Mouse (Mus musculus) liver, embryonic 13.5 days (tissue): ENCODE measurements around the gene Ly6g5b. TPM values are rescaled to one million over a fixed set of nuclear protein-coding genes. Genes with fewer than 3 reads are reported as not detected.
"Not testable (repeated sequence)": the region's sequence is repeated elsewhere in the genome, so short reads cannot be mapped to it uniquely, and the experiment has no call there.

ENCODE experiments used
- ATAC-seq: fragments of 200-750 bp; cut with Nextera tagmentation; 2 replicates; pipeline ENCODE4 v1.8.0; 2017; ENCODE audit warnings: low read depth, mild to moderate bottlenecking, moderate number of reproducible peaks, moderate library complexity
- DNase-seq: peaks from one replicate; pipeline ENCODE4 v3.0.0; 2022
- H3K27ac ChIP-seq: fragments of 300-500 bp; sonication (generic); 2 replicates; pipeline ENCODE4 v1.5.1; 2015; ENCODE audit warnings: moderate library complexity, mild to moderate bottlenecking, inconsistent platforms
- H3K27me3 ChIP-seq: fragments of 300-500 bp; sonication (generic); 2 replicates; pipeline ENCODE4 v1.6.1; 2015; ENCODE audit warnings: mild to moderate bottlenecking, inconsistent platforms
- H3K36me3 ChIP-seq: fragments of 300-500 bp; sonication (generic); 2 replicates; pipeline ENCODE4 v1.6.1; 2015; ENCODE audit warnings: mild to moderate bottlenecking, inconsistent platforms
- H3K4me1 ChIP-seq: fragments of 300-500 bp; sonication (generic); replicated peaks from 2 replicates; pipeline ENCODE4 v1.6.1; 2015; ENCODE audit warnings: inconsistent platforms
- H3K4me2 ChIP-seq: fragments of 300-500 bp; sonication (generic); 2 replicates; pipeline ENCODE4 v1.6.1; 2015; ENCODE audit warnings: inconsistent platforms, mild to moderate bottlenecking, moderate library complexity
- H3K4me3 ChIP-seq: fragments of 300-500 bp; sonication (generic); replicated peaks from 2 replicates; pipeline ENCODE4 v1.5.1; 2015; ENCODE audit warnings: mild to moderate bottlenecking, inconsistent platforms
- H3K9ac ChIP-seq: fragments of 300-500 bp; sonication (generic); 2 replicates; pipeline ENCODE4 v1.6.1; 2015; ENCODE audit warnings: mild to moderate bottlenecking, inconsistent platforms
- H3K9me3 ChIP-seq: fragments of 300-500 bp; sonication (generic); replicated peaks from 2 replicates; pipeline ENCODE4 v1.6.1; 2016; ENCODE audit warnings: inconsistent platforms
- WGBS: fragments of 180-500 bp; shearing (Covaris S2); methylation state at CpG from one replicate; pipeline ENCODE4 v1.1.7; 2015; ENCODE audit not compliant: insufficient replicate concordance; 5-methylcytosine and 5-hydroxymethylcytosine counted together
- polyA plus RNA-seq: library from polyadenylated mRNA; unstranded; fragments of >200 nt; fragmentation: Nextera tagmentation; extraction: Ambion mirVana; gene quantifications from 2 replicates; pipeline ENCODE4 v1.2.1, GENCODE M21; 2015

The Ly6g5b gene
- polyA plus RNA-seq, 1 experiment from 2014 or later = 0.28 TPM

- no peak overlapping the region; the same call in 1 of the 2 replicates for H3K4me3 ChIP-seq
- H3K36me3 ChIP-seq = peaks cover 35% of the 10 kb centered on the region
- H3K4me1 ChIP-seq = peaks cover 68% of the 10 kb centered on the region
- H3K9ac ChIP-seq = peak overlapping the region; percentile 84
- no peaks in the 10 kb centered on the region for H3K27me3 ChIP-seq
- 74% methylated on average over 1 of the region's 1 CpGs for WGBS
- peak overlapping the region; percentile 91 for H3K27ac ChIP-seq
- DNase-seq (no peak), ATAC-seq (no peak)
- H3K4me2 ChIP-seq = peak overlapping the region; percentile 91
- no peaks in the 10 kb centered on the region for H3K9me3 ChIP-seq
Observed at GRCm38 (mm10) chr17:35125081-35125480, 9.9 kb upstream of the Ly6g5b start.

GRCm38 (mm10) chr17:35124261-35124896 is 9.2 kb upstream of the Ly6g5b start:
- 84% methylated on average over 12 of the region's 12 CpGs for WGBS
- not testable (repeated sequence) for H3K27ac ChIP-seq, H3K9ac ChIP-seq, ATAC-seq, H3K27me3 ChIP-seq, H3K9me3 ChIP-seq, H3K4me2 ChIP-seq, DNase-seq, H3K4me3 ChIP-seq
- peaks cover 31% of the 10 kb centered on the region for H3K36me3 ChIP-seq
- peaks cover 68% of the 10 kb centered on the region for H3K4me1 ChIP-seq

GRCm38 (mm10) chr17:35123287-35123686 is 8.1 kb upstream of the Ly6g5b start:
- H3K4me2 ChIP-seq, ATAC-seq, H3K27ac ChIP-seq, DNase-seq, H3K27me3 ChIP-seq, H3K4me3 ChIP-seq, H3K9ac ChIP-seq, H3K9me3 ChIP-seq: not testable (repeated sequence)
- Histone ChIP-seq H3K36me3 (peaks cover 39% of the 10 kb centered on the region), H3K4me1 (peaks cover 68% of the 10 kb centered on the region)
- 88% methylated on average over 9 of the region's 9 CpGs for WGBS

GRCm38 (mm10) chr17:35121871-35122303 is 6.7 kb upstream of the Ly6g5b start, which contains the start of gene Csnk2b:
Gene Csnk2b, minus strand, starts transcription at chr17:35122053.
- Histone ChIP-seq H3K36me3 (peaks cover 47% of the 10 kb centered on the region), H3K9me3 (no peaks in the 10 kb centered on the region), H3K4me1 (peaks cover 57% of the 10 kb centered on the region), H3K4me3 (peak within 1 kb of the TSS; percentile 96), H3K9ac (peak within 1 kb of the TSS; percentile 97), H3K27ac (peak within 1 kb of the TSS; percentile 93), H3K4me2 (peak within 1 kb of the TSS; percentile 97), H3K27me3 (no peaks in the 10 kb centered on the region)
- ATAC-seq (no peak; the same call in 1 of the 2 replicates), DNase-seq (peak; percentile 38)
- WGBS = under 1% methylated on average over 19 of the region's 19 CpGs

- Histone ChIP-seq H3K27ac (peak within 1 kb of the TSS; percentile 93), H3K27me3 (no peaks in the 10 kb centered on the region), H3K4me3 (peak within 1 kb of the TSS; percentile 96), H3K9me3 (no peaks in the 10 kb centered on the region), H3K4me2 (peak within 1 kb of the TSS; percentile 97), H3K36me3 (peaks cover 52% of the 10 kb centered on the region), H3K9ac (peak within 1 kb of the TSS; percentile 97), H3K4me1 (peaks cover 51% of the 10 kb centered on the region)
- DNase-seq (peak; percentile 96), ATAC-seq (peak; percentile 94)
- WGBS = under 1% methylated on average over 50 of the region's 50 CpGs
Observed at GRCm38 (mm10) chr17:35121143-35121799, 6.0 kb upstream of the Ly6g5b start, which contains the start of gene Gpank1. Gene Gpank1, plus strand, starts transcription at chr17:35121455.

GRCm38 (mm10) chr17:35120745-35121142 is 5.5 kb upstream of the Ly6g5b start:
- peaks cover 49% of the 10 kb centered on the region for H3K4me1 ChIP-seq
- peak overlapping the region; percentile 84 for H3K27ac ChIP-seq
- no peaks in the 10 kb centered on the region for H3K27me3 ChIP-seq
- DNase-seq = no peak
- H3K9ac ChIP-seq = peak overlapping the region; percentile 97
- peaks cover 57% of the 10 kb centered on the region for H3K36me3 ChIP-seq
- H3K4me2 ChIP-seq = peak overlapping the region; percentile 97
- peak; percentile 3; the same call in 1 of the 2 replicates for ATAC-seq
- H3K4me3 ChIP-seq = peak overlapping the region; percentile 96
- under 1% methylated on average over 33 of the region's 33 CpGs for WGBS
- no peaks in the 10 kb centered on the region for H3K9me3 ChIP-seq

GRCm38 (mm10) chr17:35111774-35112173 is 3.5 kb downstream of the Ly6g5b start:
- H3K27me3 ChIP-seq = no peaks in the 10 kb centered on the region
- H3K4me2 ChIP-seq = no peak overlapping the region
- WGBS = 71% methylated on average over 9 of the region's 9 CpGs
- H3K9me3 ChIP-seq = no peaks in the 10 kb centered on the region
- H3K36me3 ChIP-seq = peaks cover 30% of the 10 kb centered on the region
- ATAC-seq (no peak), DNase-seq (no peak)
- H3K27ac ChIP-seq = no peak overlapping the region
- H3K4me3 ChIP-seq = no peak overlapping the region
- H3K4me1 ChIP-seq = 0 out of 2 replicates have a peak, but pooled peaks cover 4% of the 10 kb centered on the region
- H3K9ac ChIP-seq = no peak overlapping the region

GRCm38 (mm10) chr17:35108097-35108496 is 7.1 kb downstream of the Ly6g5b start, which contains the start of gene Ly6g5c:
Gene Ly6g5c, plus strand, starts transcription at chr17:35108279.
- no peak within 1 kb of the TSS for H3K4me3 ChIP-seq
- 78% methylated on average over 6 of the region's 6 CpGs for WGBS
- H3K27me3 ChIP-seq = no peaks in the 10 kb centered on the region
- no peaks in the 10 kb centered on the region for H3K9me3 ChIP-seq
- no peak within 1 kb of the TSS for H3K9ac ChIP-seq
- H3K4me2 ChIP-seq = no peak within 1 kb of the TSS
- H3K36me3 ChIP-seq = peaks cover 8% of the 10 kb centered on the region
- no peak for ATAC-seq
- peaks cover 33% of the 10 kb centered on the region for H3K4me1 ChIP-seq
- no peak for DNase-seq
- no peak within 1 kb of the TSS for H3K27ac ChIP-seq

- H3K27me3 ChIP-seq = no peaks in the 10 kb centered on the region
- H3K27ac ChIP-seq = no peak overlapping the region
- no peak for DNase-seq
- peak overlapping the region; percentile 67; the same call in 1 of the 2 replicates for H3K9ac ChIP-seq
- ATAC-seq = no peak
- no peak overlapping the region for H3K4me2 ChIP-seq
- 53% methylated on average over 3 of the region's 3 CpGs for WGBS
- H3K4me1 ChIP-seq = peaks cover 49% of the 10 kb centered on the region
- H3K4me3 ChIP-seq = no peak overlapping the region
- no peaks in the 10 kb centered on the region for H3K9me3 ChIP-seq
- peaks cover 23% of the 10 kb centered on the region for H3K36me3 ChIP-seq
Observed at GRCm38 (mm10) chr17:35106522-35106921, 8.7 kb downstream of the Ly6g5b start.

GRCm38 (mm10) chr17:35105740-35106389 is 9.4 kb downstream of the Ly6g5b start:
- Histone ChIP-seq H3K4me3 (no peak overlapping the region), H3K27me3 (no peaks in the 10 kb centered on the region), H3K4me1 (peaks cover 54% of the 10 kb centered on the region), H3K27ac (peak overlapping the region; percentile 92), H3K36me3 (peaks cover 30% of the 10 kb centered on the region), H3K4me2 (peak overlapping the region; percentile 18), H3K9me3 (no peaks in the 10 kb centered on the region), H3K9ac (peak overlapping the region; percentile 67)
- DNase-seq (peak; percentile 40), ATAC-seq (no peak; the same call in 1 of the 2 replicates)
- 26% methylated on average over 13 of the region's 13 CpGs for WGBS

- Histone ChIP-seq H3K4me1 (peaks cover 64% of the 10 kb centered on the region), H3K9me3 (no peaks in the 10 kb centered on the region), H3K27ac (peak overlapping the region; percentile 92), H3K4me2 (peak overlapping the region; percentile 48), H3K4me3 (peak overlapping the region; percentile 7; the same call in 1 of the 2 replicates), H3K27me3 (no peaks in the 10 kb centered on the region), H3K9ac (peak overlapping the region; percentile 67), H3K36me3 (peaks cover 41% of the 10 kb centered on the region)
- ATAC-seq = peak; percentile 89
- 20% methylated on average over 6 of the region's 6 CpGs for WGBS
- DNase-seq = peak; percentile 76
Observed at GRCm38 (mm10) chr17:35104754-35105153, 10.5 kb downstream of the Ly6g5b start.
